Mouse (Mus musculus) kidney, adult 2 months (tissue): ENCODE results near the gene Olfml2b.

Experiments used
- CTCF ChIP-seq: fragments of 200-500 bp; conservative IDR thresholded peaks from 2 replicates; pipeline ENCODE4 v1.5.1; 2011; ENCODE audit warnings: low read depth, mild to moderate bottlenecking, control low read depth, low read length, moderate library complexity, mixed read lengths; ENCODE audit not compliant: insufficient read depth, insufficient read length
- POLR2A ChIP-seq: fragments of 200-500 bp; IDR thresholded peaks from one replicate; pipeline ENCODE4 v1.6.1; 2011; ENCODE audit warnings: low read depth, low read length, control low read depth

DNA sequence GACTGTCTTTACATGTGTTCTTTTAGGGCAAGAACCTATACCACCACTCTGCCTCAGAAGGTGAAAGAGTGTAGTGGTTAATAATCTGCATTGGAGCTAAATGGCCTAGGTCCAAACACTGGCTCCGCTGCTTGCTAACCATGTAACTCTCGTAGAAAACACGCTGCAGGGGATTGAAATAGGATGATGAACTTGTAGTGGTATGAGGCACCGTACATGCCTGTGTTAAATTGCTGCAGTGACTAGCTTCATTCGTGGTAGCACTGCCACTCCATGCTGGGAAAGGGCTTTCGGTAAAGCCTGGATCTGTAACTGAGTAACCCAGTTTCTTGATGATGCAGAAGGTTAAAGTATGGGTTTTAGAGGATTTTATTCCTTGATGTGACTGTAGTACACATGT lies 59.8 kb downstream of the Olfml2b start:
- no peak for TF ChIP-seq POLR2A
- TF ChIP-seq CTCF, result no peak
